Mouse (Mus musculus) cerebellum, postnatal 25 days (tissue): ENCODE results near the gene D430041D05Rik.

Experiments
- DNase-seq, 2 experiments: peaks; one replicate each; pipeline ENCODE4 v3.0.0; 2021; ENCODE audit warnings: mixed read lengths in 2 of 2

D430041D05Rik gene

DNA sequence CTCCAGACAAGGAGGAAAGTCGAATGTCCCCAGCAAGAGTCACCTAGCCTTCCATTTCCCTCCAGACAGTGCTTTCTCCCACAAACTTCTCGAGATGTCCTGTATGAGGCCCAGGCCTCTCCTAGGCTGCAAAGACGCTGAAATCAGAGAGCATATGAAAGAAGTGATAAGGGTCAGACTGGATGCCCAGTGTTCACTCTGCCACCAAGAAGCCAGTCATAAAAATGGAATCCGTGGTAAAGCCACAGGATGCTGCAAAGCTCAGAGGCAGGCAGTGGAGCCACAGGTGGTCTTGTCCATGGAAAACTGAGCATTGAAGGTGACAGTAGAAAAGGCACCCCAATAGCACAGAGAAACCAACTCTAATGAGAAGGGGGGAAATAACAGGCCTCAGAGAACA, 2.9 kb downstream of the D430041D05Rik start:
- peak in 1 of 2 experiments; percentile 56 for DNase-seq

DNA sequence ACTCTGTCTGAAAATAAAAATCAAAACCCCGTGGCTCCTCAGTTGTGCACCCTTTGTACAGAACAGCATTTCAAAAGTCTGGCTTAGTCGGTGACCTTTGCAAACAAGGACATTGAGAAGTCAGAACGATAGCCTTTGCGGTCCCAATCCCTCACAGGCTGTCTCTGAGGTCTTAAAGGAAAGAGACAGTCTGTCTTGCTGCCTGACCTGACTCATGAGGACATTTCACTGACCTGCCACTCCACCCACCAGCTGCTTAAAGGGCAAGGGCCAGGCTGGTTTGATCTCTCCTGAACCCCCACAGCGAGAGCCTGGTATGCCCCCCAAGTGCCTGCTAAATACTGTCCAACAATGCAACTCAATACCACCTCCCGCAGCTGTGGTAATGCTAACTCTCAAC, 6.8 kb downstream of the D430041D05Rik start:
- DNase-seq = peak in 1 of 2 experiments; percentile 12

DNA sequence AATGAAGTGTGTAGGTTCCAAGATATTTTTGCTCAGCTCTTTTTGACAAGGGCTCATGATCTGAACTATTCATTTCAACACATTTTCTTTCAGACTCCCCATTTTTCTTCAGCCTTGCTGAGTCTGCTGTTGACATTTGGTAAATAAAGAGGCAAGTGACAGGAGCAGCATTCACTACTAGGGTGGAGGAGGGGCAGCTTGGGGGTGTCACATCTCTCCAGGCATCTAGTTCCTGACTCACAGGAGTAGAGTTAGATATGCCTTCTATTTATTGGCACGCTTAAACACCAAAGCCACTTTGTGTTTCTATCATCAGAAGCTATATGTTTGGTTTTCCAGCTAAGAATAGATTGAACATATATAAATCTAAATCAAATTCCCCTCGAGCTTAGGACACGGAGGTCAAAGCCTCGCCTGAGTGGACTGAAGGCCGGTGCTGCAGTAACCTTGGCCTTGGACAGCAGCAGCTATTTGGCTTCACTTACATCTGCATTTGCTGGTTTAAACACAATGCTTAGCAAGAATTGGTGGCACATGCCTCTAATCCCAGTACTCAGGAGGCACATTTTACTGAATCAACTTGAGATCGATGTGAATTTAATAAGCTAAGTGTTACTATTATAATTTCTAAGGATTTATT, 12.0 kb downstream of the D430041D05Rik start:
- DNase-seq = no peak

DNA sequence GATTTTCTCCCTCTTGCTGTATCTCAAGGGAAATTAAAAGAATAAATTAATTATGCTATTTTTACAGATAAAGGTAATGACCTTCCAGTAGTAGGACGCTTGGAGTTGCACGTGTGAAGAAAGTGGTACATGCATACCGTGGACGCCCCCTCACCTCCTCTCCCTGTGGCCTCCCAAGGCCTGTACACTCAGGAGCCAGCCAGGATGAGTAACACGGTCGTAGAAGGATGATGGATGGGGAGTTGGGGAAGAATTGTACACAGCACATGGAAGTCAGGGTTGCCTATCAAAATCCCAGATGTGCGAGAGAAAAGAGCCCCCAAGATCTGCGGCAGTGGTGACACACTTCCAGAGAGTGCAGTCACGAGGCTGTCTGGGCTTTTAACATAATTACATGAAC, 14.9 kb downstream of the D430041D05Rik start:
- DNase-seq = no peak

DNA sequence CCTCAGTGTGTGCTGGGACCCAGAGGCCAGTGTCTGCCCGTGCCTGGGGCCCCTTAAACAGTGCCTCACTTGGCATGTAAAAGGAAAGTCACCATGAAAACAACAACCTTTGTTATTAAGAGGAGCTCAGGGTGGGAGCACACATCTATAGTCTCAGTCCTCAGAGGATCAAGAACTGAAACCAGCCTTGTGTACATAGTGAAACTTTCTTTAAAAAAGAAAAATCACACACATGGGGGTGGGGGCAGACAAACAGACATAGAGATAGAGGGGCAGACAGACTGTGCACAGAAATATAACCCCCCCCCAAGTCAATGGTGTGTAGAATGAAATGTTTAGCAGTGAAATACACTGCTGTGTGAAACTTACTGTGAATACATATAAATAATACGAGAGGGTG, 16.0 kb downstream of the D430041D05Rik start:
- no peak for DNase-seq

DNA sequence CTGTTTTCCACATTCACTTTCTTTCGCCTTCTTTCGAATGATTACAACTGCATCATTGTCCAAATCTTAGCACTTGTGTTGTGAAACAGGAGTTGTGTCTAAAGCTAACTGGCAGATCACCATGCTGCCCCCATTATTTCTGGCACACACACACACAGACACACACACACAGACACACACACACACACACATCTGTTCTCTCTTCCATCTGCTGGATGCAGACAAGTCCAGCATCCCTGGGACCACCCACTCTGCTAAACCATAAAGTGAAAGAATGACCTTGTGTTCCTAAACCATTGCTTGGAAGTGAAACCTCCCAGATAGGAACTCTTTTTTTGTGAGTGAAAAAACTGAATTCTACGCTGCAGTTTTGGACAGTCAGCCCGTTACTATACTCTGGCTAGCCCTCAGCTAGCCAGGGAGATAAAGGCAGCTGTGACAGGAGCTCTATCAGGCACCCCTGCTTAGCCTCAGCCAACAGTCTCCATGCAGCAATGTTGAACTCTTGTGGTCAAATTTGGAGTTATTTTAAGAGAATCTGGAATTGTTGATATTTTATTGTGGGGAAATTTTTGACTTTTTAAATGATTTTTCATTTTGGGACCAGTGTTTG, 18.0 kb downstream of the D430041D05Rik start:
- DNase-seq = peak in 1 of 2 experiments; percentile 12

DNA sequence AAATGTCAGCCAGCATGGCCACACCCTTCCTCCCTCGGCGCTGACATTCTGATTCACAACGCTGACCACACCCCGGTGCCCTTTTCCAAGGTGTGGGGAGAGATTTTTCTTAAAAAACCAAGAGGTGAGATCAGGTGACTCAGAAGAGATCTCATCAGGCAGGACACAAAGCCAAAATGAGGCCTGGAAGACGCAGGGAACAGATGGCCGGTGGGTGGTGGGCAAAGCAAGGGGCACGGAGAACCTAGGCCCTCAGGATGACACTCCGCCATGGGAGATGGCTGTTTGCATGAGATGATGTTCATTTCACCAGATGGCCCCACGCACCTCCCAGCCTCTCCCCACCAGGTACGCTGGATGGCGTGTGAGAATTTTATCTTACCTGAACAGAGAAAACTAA, 21.6 kb downstream of the D430041D05Rik start:
- DNase-seq = peak; percentile 77 to 81

DNA sequence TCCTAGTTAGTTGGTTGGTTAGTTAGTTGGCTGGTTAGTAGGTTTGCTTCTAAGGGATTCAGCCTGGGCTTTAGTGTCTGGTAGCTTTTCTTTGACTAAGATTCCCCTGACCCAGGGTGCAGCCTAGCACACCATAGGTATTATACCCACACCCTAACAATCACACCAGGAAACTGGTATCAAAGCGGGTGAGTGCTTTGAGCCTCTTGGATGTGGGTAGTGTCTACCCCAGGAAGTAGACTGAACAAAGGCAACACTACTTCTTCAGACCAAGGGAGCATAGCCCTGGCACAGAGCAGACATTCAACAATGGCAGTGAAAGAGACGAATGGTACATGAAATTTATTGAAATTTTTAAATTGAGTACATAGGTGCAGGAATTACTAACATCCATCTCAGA, 24.9 kb downstream of the D430041D05Rik start:
- no peak for DNase-seq

DNA sequence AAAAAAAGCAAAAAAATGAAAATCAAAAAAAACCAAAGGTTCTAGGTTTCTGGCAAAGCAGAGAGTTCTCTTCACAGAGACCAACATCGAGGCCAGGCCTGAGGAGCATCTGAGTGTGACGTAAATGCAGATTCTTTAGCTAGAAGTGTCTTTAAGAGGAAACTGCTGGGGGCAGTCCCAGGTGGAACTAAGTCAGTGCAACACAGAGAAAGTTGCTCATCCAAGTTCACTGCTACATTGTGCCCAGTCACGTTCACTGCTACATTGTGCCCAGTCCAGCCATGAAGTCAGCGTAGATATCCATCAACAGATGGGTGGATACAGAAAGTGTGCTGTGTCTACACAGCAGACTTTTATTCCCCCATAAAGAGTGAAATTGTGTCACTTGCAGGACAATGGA, 27.2 kb downstream of the D430041D05Rik start:
- no peak for DNase-seq

DNA sequence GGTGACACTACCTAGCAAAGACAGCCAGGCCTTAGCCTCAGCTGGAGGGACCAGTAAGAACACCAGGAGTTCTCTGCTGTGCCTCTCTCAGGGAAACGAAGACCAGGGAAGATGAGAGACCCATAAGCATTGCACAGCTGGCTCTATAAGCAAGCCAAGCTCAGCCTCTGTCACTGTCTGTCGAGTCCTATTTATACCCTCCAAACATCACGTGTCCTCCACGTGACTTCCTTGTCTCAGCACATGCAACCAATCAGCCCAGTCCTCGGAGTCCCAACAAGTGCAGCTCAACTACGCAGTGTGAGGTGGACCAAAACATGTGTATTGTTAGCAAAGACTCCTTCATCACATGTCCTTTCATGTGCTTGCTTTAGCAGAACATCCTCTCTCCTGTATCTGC, 28.0 kb downstream of the D430041D05Rik start:
- DNase-seq = no peak

DNA sequence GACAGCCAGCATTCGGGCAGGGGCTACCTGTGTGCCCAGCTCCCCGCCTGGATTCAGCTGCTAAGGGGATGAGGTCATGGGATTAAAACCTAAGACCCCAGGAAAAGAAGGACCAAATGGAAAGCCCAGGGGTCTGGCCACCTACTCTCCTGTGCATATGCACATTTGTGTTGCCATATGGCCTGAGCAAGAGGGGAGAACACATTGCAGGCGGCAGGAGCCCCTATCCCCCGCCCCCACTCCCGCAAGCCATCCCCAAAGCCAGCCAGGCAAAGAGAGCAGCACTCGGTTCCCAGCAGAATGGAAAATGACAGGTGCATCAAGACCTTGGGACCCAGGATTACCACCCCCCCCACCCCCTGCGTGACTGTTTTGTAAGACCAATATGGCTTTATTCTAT, 31.5 kb downstream of the D430041D05Rik start:
- peak; percentile 70 to 83 for DNase-seq

DNA sequence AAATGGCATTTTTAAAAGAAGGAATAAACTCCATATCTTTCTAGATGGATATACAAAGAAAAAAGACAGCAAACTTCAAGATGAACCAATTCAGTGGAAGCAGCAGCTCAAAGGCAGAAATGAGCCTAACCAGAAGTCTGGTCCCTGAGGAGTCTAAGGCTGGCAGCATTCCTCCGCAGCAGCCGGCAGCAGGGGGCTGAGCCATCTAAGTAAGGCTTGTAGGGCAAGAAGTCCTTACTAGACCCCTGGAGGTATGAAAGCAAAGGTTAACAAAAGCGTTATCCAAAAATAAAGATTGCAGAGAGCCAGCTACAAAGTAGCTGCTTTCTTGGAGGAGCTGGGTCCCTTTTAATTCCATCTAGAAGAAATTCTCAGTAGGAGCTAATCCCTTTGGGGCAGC, 32.0 kb downstream of the D430041D05Rik start:
- no peak for DNase-seq

DNA sequence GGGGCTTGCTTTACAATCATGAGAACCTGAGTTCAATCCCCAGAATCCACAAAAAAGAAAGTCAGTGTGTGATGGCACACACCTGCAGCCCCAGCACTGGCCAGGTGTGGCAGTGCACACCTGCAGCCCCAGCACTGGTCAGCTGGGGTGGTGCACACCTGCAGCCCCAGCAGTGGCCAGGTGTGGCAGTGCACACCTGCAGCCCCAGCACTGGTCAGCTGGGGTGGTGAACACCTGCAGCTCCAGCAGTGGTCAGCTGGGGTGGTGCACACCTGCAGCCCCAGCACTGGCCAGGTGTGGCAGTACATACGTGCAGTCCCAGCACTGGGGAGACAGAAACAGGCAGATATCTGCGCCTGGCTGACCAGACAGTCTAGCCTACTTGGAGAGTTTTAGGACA, 32.8 kb downstream of the D430041D05Rik start:
- no peak for DNase-seq

DNA sequence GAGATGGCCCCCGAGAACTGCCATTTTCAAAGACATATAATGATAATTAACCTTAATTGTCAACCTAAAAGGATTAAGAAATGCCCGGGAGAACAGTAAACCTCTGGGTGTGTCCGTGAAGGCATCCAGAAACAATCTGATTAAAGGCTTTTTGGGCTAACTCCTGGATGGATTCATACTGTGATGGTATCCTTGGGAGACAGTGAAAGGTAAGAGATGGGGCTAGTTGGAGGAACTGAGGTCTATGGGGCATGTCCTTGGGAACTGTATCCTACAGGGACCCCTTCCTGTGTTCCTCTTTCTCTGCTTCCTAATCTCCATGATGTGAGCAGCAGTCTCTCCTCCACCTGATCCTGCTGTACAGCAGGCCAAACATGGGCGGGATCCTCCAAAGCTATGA, 38.7 kb downstream of the D430041D05Rik start:
- no peak for DNase-seq

DNA sequence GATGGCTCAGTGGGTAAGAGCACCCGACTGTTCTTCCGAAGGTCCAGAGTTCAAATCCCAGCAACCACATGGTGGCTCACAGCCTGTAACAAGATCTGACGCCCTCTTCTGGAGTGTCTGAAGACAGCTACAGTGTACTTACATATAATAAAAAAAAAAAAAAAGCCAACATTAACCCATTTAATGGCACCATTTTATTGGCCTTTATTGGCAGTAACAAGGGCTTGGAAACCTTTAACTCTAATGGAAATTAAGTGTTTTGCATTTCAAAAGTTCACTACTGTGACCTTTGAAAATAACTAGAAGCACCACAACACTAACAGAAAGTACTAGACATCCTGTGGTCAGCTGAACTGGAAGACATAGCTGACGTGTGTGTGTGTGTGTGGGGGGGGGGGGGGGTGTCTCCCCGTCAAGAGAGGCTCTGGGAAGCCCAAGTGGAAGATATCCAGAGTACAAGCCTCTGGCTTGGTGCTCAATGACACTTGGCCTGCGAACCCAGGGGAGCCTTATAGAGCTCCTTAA, 39.1 kb downstream of the D430041D05Rik start:
- no peak for DNase-seq

DNA sequence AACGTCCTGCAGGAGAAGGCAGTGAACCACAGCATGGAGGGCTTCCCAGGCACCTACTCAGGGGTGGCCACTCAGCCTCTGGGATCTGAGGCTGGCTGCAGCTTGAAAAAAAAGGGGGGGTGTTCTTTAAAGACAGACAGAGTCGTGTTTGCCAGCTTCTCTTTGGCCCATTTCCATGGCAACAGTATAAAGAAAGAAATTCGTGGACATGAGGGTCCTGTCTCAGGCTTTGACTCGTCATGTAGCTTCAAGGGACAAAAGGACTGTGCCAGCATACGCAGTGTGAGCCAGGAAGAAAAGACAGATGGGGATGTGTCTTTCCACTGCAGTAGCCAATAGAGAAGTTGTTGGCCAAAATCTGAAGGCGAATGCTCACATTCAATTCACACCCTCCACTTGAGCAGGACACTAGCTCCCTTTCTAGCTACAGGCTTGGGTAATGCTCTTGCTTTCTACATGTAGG, 42.9 kb downstream of the D430041D05Rik start:
- peak; percentile 73 to 74 for DNase-seq

DNA sequence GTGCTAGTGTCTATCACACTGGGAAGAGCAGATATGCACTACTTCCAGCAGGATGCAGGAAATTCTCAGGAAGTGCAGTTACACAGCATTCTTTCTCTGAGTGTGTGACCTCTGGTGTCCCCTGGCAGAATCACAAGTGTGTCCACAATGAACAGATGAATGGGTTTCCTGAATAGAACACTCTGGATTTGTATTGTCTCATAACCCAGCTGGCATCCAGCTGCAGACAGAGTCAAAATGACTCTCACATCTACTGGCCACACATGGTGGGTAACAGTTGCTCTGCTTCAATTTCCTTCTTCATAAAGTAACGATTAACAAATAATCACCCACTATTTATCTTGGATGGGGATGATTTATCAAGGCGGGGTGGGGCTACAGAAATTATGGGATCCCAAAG, 43.5 kb downstream of the D430041D05Rik start:
- DNase-seq = no peak

DNA sequence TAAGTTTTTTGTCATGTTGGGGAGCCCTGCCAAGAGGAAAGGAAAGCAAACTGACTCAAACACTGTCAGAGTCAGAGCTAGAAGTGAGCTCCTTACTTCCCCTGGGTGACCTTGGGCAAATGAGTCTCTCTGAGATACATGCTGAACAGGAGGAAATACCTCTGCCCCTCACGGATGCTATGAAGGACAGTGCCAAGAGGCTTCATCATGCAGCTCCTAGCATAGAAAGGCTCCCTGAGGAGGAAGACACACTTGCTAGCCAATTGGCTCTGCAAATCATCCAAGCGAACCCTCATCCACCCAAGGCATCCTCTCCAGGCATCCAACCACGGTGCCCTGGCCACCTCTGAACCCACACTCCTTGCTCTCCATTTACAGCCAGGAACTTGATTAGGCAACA, 51.5 kb downstream of the D430041D05Rik start:
- DNase-seq = no peak

DNA sequence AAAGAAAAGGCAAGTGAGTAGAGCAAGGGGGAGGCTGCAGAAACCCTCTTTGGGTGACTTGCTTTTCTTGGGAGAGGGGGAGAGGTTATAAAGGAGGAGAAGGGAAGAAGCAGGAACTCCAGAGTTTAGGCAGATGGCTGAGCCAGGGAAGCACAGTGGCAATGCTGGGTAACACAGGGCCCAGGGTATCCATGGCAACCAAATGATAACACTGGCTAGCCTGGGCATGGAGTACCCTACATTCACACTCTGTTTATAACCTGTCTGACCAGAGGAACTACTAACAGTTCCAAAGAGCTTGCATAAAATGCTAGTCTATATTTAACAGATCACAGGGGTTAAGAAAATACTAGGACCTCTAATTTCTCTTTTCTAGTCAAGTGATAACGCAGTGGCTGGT, 51.9 kb downstream of the D430041D05Rik start:
- no peak for DNase-seq

DNA sequence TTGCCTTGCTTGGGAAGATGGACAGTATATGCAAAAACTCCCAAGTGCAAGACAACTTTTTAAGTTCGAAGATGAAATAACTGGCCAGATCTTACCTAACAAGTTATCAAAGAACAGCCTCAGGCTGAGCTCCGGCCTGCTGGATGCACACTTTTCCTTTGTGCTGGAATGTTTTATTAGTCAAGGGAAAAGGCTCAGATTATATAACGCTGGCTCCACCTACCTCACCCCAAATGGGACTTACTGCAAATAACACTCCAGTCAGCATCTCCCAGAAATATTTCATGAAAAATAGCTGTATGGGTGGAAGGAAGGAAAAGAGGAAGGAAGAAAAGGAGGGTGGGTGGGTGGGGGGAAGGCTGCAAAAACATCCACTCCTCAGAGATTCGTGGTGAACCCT, 54.3 kb downstream of the D430041D05Rik start:
- DNase-seq = no peak

DNA sequence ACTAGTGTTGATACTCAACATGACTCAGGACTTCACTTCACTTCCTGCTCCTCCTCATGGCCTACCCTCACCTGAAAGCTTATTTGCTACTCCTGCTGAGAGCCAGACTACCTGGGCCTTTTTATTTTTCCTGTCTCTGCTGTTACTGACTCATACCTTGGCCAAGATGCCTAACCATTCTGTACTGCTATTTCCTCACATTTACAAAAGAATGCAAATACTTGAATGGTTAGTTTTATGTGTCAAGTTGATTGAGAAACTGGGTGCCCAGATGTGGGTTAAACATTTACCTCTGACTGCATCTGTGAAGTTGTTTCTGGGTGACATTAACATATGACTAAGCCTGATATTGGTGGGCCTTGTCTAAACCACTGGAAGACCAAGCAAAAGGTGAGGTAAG, 56.7 kb downstream of the D430041D05Rik start:
- no peak for DNase-seq

DNA sequence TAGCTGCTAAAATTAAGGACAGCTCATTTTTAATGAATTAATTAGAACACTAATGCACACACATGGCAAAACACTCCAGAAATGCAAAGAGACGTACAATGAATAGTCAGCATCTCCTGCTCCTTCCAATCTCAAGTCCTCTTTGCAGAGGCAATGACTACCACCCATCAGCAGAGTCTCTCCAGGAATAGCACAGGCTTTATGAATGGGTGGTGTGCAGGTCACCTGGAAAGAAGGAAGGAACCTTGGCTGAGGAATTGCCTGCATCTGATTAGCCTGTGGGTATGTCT, 58.7 kb downstream of the D430041D05Rik start:
- no peak for DNase-seq

DNA sequence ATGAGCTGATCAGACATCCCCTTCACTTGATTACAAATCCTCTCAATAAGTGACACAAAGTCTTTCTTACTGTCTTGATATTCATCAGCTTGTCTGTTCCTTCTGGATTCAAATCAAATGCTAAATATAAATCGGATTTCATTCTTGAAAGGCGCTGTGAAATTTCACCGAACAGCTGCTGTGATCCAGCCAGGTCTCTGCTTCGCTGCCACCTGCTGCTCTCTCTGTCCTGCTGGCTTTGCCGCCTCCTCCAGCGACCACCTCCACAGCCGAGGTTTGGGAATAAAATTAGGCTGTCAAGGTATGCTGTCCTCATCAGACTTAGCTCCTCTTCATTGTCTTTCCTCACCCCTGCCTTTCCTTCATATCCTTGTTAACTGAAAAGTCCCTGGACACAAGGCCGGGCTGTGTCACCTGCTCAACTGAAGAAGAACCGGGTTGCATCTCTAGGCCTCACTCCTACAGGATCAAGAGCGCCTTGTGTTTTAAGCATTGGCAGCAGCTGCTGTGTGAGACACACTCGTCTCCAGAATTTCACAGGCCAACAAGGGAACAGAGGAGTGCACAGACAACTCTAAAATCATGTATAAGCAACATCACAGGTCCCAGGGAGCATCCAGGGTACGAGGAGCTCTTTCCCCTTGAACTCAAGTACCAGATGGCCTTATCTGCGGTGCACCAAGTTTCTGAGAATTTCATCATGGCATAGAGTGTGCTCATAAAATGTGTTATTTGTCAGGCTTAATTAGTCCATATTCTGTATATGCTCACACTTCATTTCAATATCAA, 59.2 kb downstream of the D430041D05Rik start:
- no peak for DNase-seq

DNA sequence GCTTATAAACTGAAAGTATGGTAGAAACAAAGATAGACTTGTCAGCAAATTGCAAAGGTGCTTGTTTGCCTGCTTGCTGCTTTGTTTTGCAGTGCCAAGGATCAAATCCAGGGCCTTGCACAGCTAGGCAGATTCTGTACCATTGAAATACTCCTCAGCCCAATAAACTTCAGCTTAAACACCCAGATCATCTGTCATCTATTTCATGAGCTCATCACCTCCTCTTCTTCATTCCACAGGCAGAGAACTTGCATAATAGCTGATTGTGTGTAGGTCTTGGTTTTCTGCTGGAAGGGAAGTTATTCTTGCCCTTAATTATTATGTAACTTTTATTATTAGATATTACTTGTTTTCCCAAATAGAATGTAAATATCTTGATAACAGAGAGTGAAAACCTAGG, 73.2 kb downstream of the D430041D05Rik start:
- DNase-seq = no peak
